Mouse (Mus musculus) T-helper 2 cell (primary cell): ENCODE results near the gene Rem1.

ENCODE experiments used
- in situ Hi-C: fragments of 300-600 bp; cut with MboI, MseI; formaldehyde crosslinking; loops from one replicate; pipeline ENCODE4 v1.15.1; 2025; ENCODE audit warnings: high pct_unique_total_duplicates

Rem1 gene

GRCm38 (mm10) chr2:152674148-152674547, 47.4 kb downstream of the Rem1 start:
- in situ Hi-C loops, result no loop called here

- in situ Hi-C loops, result no loop called here
Measured at GRCm38 (mm10) chr2:152675252-152675791, 48.6 kb downstream of the Rem1 start.

GRCm38 (mm10) chr2:152678302-152678701, 51.6 kb downstream of the Rem1 start:
- in situ Hi-C loops, result no loop called here

GRCm38 (mm10) chr2:152678925-152679324, 52.2 kb downstream of the Rem1 start:
- in situ Hi-C loops, result no loop called here

GRCm38 (mm10) chr2:152679701-152680355, 53.1 kb downstream of the Rem1 start:
- in situ Hi-C loops, result no loop called here

GRCm38 (mm10) chr2:152683086-152683485, 56.3 kb downstream of the Rem1 start:
- in situ Hi-C loops, result no loop called here
